In the genomic region with DNA sequence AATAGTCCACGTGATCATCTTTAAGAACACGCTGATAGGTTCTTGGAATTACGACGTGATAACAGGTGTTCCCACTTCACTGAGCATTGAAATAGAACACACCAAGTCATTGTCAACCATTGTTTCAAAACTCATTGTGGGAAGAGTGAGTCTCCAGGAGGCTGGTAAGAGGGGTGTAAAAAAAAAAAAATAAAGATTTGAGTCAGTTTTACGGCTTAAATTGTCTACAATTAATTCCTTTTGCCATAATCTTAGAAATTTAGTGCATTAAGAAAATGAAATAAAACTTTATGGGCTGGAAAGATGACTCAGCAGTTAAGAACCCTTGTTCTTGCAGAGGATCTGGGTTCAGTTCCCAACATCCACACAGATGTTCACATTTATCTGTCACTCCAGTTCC, we compare ENCODE assay signal across 26 mouse cellular contexts.
"Had no signal": no experiment of that assay in that cellular context is flagged by ENCODE, and none has a peak within 500 bp of the region (broad histone marks: within the 10 kb centered on the region; RNA-seq: fewer than 3 reads in every experiment).

No protein-coding gene starts in this region.

- DNase-seq: cerebellum, adult 9-11 months; cerebellum, postnatal 10 days; cerebellum, postnatal 14 days; cerebellum, postnatal 25 days; cerebellum, postnatal 36 days; embryo, embryonic 11 days; forebrain, postnatal 0 days; gastrocnemius, adult 2 months; gastrocnemius, postnatal 10 days; gastrocnemius, postnatal 14 days; gastrocnemius, postnatal 25 days; gastrocnemius, postnatal 36 days; heart, adult 18-20 months; heart, adult 2 months had no signal

- H3K27ac ChIP-seq: embryonic facial prominence, embryonic 10.5 days; embryonic facial prominence, embryonic 12.5 days; embryonic facial prominence, embryonic 13.5 days; embryonic facial prominence, embryonic 15.5 days; forebrain, embryonic 10.5 days; forebrain, embryonic 12.5 days; forebrain, embryonic 13.5 days; forebrain, embryonic 15.5 days; gastrocnemius, adult 2 months; heart, adult 2 months; heart, embryonic 10.5 days had no signal

- H3K4me1 ChIP-seq: embryonic facial prominence, embryonic 12.5 days; heart, embryonic 10.5 days had no signal

- H3K4me2 ChIP-seq: embryonic facial prominence, embryonic 12.5 days; embryonic facial prominence, embryonic 13.5 days; embryonic facial prominence, embryonic 15.5 days; forebrain, embryonic 12.5 days; forebrain, embryonic 13.5 days; forebrain, embryonic 15.5 days had no signal

- H3K36me3 ChIP-seq: embryonic facial prominence, embryonic 10.5 days; embryonic facial prominence, embryonic 12.5 days; embryonic facial prominence, embryonic 13.5 days; embryonic facial prominence, embryonic 15.5 days; forebrain, embryonic 10.5 days; forebrain, embryonic 12.5 days; forebrain, embryonic 15.5 days; heart, embryonic 10.5 days had no signal

- ATAC-seq: forebrain, embryonic 13.5 days; forebrain, embryonic 14.5 days; forebrain, embryonic 15.5 days; forebrain, embryonic 16.5 days had no signal

- H3K27me3 ChIP-seq: embryonic facial prominence, embryonic 12.5 days; embryonic facial prominence, embryonic 13.5 days; embryonic facial prominence, embryonic 15.5 days; forebrain, embryonic 12.5 days; forebrain, embryonic 13.5 days; forebrain, embryonic 15.5 days had no signal

- H3K4me3 ChIP-seq: embryonic facial prominence, embryonic 10.5 days; embryonic facial prominence, embryonic 12.5 days; embryonic facial prominence, embryonic 13.5 days; embryonic facial prominence, embryonic 15.5 days; erythroblast, embryonic 14.5 days; forebrain, embryonic 10.5 days; forebrain, embryonic 12.5 days; forebrain, embryonic 13.5 days; forebrain, embryonic 15.5 days; gastrocnemius, adult 2 months; heart, adult 2 months; heart, embryonic 10.5 days had no signal

- H3K9me3 ChIP-seq: embryonic facial prominence, embryonic 10.5 days; embryonic facial prominence, embryonic 12.5 days; embryonic facial prominence, embryonic 13.5 days; embryonic facial prominence, embryonic 15.5 days; forebrain, embryonic 10.5 days; forebrain, embryonic 12.5 days; forebrain, embryonic 13.5 days; forebrain, embryonic 15.5 days; heart, embryonic 10.5 days had no signal

- H3K9ac ChIP-seq: embryonic facial prominence, embryonic 12.5 days; embryonic facial prominence, embryonic 13.5 days; embryonic facial prominence, embryonic 15.5 days; forebrain, embryonic 12.5 days; forebrain, embryonic 13.5 days; forebrain, embryonic 15.5 days; forebrain, postnatal 0 days had no signal
